Mouse (Mus musculus): Measurements from ENCODE around the gene Prmt1. TPM values are rescaled to one million over a fixed set of nuclear protein-coding genes. Genes with fewer than 3 reads are reported as not detected.
A peak's percentile ranks its signal among the peaks of the same experiment; 100 is the strongest.

Prmt1 gene
- total RNA-seq, 2 experiments from 2014 or later, result 143 to 150 TPM

DNA sequence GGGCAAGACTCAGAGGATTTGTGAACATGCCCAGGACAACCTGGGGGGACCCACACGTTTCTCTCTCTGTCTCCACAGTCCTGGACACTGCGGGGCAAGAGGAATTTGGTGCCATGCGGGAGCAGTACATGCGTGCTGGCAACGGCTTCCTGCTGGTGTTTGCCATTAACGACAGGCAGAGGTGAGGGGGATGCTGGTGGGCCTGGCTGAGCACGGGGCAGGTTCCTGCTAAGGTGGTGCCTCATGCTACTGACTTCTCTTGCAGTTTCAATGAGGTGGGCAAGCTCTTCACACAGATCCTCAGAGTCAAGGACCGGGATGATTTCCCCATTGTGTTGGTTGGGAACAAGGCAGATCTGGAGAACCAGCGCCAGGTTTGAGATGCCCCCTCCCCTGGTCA, 33.9 kb upstream of the Prmt1 start:
- intact Hi-C loops (cut with DNase I), result no loop called here
- no peak overlapping the region for H3K4me3 ChIP-seq
- no peak for TF ChIP-seq CTCF (IDR thresholded peaks at IDR 0.05)

DNA sequence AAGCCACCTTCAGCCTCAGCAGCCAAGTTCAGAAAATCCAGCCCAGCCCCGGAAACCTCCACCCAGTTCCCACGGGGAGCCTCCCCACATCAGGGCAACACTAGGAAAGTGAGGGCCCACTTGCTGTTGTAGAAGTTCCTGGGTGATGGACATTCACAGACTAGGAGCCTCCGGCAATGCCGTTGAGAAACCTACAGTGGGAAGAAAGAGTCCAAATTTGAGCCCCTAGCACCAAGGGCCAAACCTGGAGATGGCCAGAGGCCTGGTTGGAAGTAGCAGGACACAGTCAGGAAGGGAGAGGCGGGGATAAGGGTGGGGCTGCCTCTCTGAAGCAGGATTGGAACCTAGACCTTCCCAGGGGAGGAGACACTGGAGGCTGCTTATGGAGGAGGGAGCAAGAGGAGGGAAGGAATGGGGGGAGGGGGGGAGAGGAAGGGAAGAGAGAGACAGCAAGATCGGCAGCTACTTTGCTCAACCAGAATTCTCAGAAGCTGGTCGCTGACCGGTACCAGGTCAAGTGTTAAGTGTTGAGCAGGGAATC, 32.7 kb upstream of the Prmt1 start:
- Histone ChIP-seq H3K27ac (peak overlapping the region; percentile 82), H3K4me3 (peak overlapping the region; percentile 69)
- no peak for TF ChIP-seq CTCF (IDR thresholded peaks at IDR 0.05)
- no peak for DNase-seq (ENCODE audit: extremely low spot score in 1 of 2, low spot score in 2 of 2)
- intact Hi-C loops (cut with DNase I), result no loop called here

More for the DNA sequence above, 33.9 kb upstream of the Prmt1 start:
- no peak overlapping the region for H3K27ac ChIP-seq
- DNase-seq (ENCODE audit: extremely low spot score in 1 of 2, low spot score in 2 of 2), result no peak

DNA sequence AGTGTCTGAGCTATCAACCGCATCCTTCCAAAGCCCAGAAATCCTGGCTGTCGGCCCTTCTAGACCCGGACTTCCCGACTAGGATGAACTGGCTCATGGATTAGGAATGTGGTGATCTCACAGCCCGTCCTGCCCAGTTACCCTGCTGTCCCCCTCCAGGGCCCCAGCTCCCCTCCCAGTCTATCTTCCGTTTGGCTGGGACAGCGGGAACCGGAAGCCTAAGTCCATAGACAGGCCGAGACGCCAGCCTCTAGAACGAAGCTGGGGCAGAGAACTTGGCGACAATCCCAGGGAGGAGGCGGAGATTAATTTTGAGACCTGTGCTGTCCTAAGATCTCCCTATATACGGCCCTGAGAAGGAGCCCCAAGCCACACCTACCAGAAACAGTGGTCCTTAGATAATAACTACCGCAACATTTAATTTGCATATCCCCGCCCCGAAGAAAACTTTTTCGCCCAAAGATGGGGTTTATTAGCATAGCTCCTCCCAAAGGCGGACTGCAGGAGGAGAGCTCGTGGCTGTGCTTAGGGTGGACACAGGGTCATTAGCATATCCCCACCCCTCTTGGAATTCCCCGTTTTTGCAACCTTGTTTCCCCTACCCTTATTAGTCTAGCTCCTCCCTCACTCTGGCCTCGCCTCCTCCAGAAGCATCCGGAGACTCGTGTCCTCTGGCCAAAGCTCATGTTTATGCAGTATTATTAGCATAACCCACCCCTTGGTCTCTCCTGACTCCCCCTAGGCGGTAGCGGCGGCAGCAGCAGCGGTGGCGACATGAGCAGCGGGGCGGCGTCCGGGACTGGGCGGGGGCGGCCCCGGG, 31.1 kb upstream of the Prmt1 start, which contains the start of gene Rras:
Gene Rras (plus strand): TSS at position 720 of the 820 bp plus-strand sequence.
- H3K27ac ChIP-seq, result peak within 1 kb of the TSS; percentile 89
- DNase-seq (ENCODE audit: extremely low spot score in 1 of 2, low spot score in 2 of 2), result peak; percentile 68 to 82
- H3K4me3 ChIP-seq, result peak within 1 kb of the TSS; percentile 69
- intact Hi-C loops (cut with DNase I), result loop anchor here (2.0 kb wide), 1 partner anchor 35 kb away; the partner anchor contains the start of gene Prr12
- peak; percentile 6 for TF ChIP-seq CTCF (IDR thresholded peaks at IDR 0.05)

DNA sequence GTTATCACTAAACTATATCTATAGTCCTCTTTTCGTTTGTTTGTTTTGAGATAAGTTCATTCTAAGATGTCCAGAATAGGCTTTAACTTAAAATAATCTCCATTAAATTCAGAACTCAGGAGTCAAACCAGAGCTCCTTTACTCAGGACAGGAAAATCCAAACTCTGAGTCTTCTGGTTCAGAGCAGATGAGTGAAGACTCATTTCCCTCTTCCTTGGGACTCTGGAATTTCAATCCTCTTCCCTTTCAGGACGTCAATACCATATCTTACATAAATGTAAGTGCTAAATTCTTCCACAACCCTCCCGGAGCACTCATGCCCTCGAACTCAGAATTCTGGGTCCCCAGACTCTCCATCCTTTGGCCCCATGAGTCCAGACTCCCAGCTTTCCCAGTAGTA, 30.4 kb upstream of the Prmt1 start:
- Histone ChIP-seq H3K27ac (peak overlapping the region; percentile 89), H3K4me3 (peak overlapping the region; percentile 69)
- TF ChIP-seq CTCF (IDR thresholded peaks at IDR 0.05), result no peak
- intact Hi-C loops (cut with DNase I), result loop anchor here (2.0 kb wide), 1 partner anchor 36 kb away; the partner anchor contains the start of gene Prr12
- DNase-seq (ENCODE audit: extremely low spot score in 1 of 2, low spot score in 2 of 2), result no peak

DNA sequence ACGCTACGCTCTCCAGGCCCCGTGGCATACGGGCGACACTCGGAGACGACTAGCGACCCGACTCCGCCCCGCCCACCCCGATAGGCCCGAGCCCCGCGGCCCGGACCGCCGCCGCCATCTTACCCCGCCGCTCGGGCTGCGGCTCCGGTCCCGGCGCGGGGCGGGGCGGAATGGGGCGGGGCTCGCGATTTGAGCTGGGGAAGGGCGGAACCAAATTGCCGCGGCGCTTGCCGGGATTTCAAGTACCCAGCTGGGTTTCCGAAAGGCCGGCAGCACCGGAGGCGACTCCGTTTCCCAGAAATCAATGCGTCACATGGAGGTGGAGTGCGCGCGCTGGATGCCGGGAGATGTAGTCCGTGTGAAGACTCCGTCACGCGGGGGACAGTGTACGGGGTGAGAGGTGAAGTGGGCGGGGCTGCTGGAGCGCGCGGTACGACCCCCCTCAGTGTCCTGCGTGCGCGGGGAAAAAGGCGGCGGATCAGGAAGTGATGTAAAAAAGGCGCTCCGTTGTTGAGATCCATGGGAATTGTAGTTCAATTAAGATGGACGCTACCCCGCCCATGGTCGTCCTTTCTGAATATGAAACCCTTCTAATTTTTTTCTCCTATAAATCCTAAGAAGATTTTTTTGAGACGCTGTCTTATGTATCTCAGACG, 29.7 kb upstream of the Prmt1 start, which contains the start of gene Scaf1:
Gene Scaf1 (minus strand): TSS at position 407 of the 656 bp plus-strand sequence.
- peak; percentile 99 to 100 for DNase-seq (ENCODE audit: extremely low spot score in 1 of 2, low spot score in 2 of 2)
- Histone ChIP-seq H3K4me3 (peak within 1 kb of the TSS; percentile 69), H3K27ac (peak within 1 kb of the TSS; percentile 89)
- no peak for TF ChIP-seq CTCF (IDR thresholded peaks at IDR 0.05)
- intact Hi-C loops (cut with DNase I), result loop anchor here (2.0 kb wide), 2 partner anchors 17 to 37 kb away; partner anchors contain the start of genes Bcl2l12 and Prr12

DNA sequence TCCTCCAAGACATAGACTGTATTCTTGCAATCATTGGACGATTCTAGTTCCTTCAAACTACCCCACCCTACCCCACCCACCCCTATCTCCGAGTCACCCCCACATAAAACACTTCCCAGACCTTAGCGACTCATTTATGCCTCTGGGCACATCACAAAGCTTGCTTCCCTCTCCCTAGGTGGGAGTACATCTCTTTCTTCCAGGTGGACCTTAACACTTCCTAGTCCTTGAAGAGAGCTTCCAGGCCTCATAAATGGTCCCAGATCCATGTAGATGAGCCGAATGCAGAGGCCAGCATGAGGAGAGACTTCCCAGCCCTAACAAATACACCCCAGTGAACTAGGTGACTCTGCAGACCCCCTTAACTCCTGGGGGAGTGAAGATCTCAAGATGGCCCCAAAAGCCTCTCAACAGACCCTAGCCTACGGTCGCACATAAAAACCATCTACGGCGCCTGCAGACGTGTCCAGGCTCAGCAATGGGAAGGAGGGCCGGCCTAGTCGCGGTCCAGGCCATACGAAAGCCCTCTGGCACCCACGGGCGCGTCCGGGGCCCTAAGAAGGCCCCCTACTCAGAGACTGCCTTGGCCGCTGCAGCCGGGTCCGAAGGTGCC, 29.1 kb upstream of the Prmt1 start:
- no peak for DNase-seq (ENCODE audit: extremely low spot score in 1 of 2, low spot score in 2 of 2)
- TF ChIP-seq CTCF (IDR thresholded peaks at IDR 0.05), result no peak
- Histone ChIP-seq H3K27ac (peak overlapping the region; percentile 84), H3K4me3 (peak overlapping the region; percentile 69)
- intact Hi-C loops (cut with DNase I), result loop anchor here (2.0 kb wide), 1 partner anchor 17 kb away; the partner anchor contains the start of gene Bcl2l12

DNA sequence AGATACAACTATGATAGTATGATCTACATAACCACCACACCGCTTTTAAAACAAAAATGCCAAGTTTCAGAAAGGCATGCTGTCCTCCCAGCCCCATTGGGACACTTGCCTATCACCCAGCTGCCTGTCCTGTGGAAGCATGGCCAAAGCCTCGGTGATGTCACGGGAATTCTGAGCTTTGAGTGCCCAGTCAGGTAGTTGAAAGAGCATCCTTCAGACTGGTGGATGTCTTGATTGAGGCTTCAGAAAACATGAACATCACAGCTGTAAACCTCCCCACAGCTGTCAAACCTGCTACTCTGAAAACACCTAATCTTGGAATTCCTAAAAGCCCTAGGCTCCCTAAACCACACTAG, 27.7 kb upstream of the Prmt1 start:
- DNase-seq (ENCODE audit: extremely low spot score in 1 of 2, low spot score in 2 of 2), result no peak
- TF ChIP-seq CTCF (IDR thresholded peaks at IDR 0.05), result no peak
- intact Hi-C loops (cut with DNase I), result loop anchor here (2.0 kb wide), 1 partner anchor 15 kb away; the partner anchor contains the start of gene Bcl2l12
- H3K27ac ChIP-seq, result no peak overlapping the region
- no peak overlapping the region for H3K4me3 ChIP-seq

DNA sequence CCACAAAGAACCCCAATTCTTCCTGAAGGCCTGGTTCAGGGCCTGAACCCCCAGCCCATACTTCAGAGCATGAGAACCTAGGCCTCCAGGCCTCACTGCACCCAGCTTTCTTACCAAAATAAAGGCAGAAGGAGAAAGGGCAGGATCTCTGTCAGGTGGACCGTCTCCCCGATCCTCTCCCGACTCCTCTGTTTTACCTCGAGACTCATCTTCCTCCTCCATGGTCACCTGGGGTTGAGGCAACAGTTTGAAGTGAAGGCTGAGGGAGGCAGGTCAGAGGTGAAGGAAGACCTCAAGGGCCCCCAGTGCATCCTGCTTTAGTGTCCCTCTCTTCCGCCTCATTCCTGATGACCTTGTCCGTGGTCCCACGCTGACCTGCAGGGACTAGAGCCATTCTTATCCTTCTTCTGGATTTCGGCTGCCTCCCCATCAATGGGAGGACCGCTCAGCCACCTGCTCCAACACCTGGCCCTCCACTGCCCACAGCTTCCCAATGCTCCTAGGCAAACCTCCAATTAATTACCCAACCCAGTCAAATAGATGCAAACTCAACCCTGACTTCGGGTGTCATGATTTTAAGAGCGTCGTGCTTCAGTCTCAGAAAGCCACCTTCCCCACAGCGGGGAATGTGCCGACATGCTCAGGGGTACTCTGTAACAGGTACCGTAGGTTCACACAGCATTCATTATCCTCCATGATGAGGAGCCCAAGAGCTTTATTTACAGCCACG, 27.2 kb upstream of the Prmt1 start:
- TF ChIP-seq CTCF (IDR thresholded peaks at IDR 0.05), result no peak
- intact Hi-C loops (cut with DNase I), result loop anchor here (2.0 kb wide), 1 partner anchor 15 kb away; the partner anchor contains the start of gene Bcl2l12
- Histone ChIP-seq H3K4me3 (no peak overlapping the region), H3K27ac (no peak overlapping the region)
- no peak for DNase-seq (ENCODE audit: extremely low spot score in 1 of 2, low spot score in 2 of 2)

DNA sequence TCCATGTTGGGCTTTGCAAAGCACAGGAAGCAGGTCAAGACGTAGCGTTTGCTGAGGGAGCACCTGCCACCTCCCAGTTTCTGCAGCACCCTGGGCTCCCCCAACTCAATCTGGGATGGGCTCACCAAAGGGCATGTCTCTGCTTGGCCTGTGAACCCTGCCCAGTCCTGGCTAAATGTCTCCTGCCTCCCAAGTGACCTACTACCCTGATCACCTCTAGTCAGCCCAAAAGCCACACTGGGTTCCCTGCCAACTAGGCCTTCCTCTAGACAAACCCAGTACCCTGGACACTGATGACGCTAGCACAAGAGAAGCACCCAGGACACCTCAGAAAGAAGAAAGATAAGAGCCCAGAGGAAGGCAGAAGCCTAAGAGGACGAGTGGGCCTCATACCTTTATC, 26.5 kb upstream of the Prmt1 start:
- intact Hi-C loops (cut with DNase I), result no loop called here

DNA sequence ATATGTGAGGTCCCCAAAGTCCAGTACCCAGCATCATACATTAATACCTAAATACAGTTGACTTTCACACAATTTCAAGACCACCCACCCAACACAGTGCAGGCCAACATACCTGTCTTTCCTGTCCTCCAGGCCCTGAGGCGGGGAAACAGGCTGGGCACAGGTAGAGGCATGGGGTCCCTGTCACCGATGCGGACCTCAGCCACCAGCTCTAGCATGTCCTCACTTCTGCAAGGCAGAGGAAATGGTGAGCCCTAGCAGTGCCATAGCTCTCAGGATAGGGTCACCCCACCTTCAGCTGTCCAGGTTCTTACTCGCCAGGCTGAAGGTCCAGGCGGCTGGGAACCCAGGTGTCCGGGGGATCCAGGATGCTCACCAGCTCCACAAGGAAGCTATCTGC, 25.6 kb upstream of the Prmt1 start:
- intact Hi-C loops (cut with DNase I), result no loop called here
- Histone ChIP-seq H3K4me3 (no peak overlapping the region), H3K27ac (no peak overlapping the region)
- no peak for TF ChIP-seq CTCF (IDR thresholded peaks at IDR 0.05)
- no peak for DNase-seq (ENCODE audit: extremely low spot score in 1 of 2, low spot score in 2 of 2)

More for the DNA sequence above, 26.5 kb upstream of the Prmt1 start:
- DNase-seq (ENCODE audit: extremely low spot score in 1 of 2, low spot score in 2 of 2), result no peak
- TF ChIP-seq CTCF (IDR thresholded peaks at IDR 0.05), result no peak
- Histone ChIP-seq H3K27ac (no peak overlapping the region), H3K4me3 (no peak overlapping the region)

DNA sequence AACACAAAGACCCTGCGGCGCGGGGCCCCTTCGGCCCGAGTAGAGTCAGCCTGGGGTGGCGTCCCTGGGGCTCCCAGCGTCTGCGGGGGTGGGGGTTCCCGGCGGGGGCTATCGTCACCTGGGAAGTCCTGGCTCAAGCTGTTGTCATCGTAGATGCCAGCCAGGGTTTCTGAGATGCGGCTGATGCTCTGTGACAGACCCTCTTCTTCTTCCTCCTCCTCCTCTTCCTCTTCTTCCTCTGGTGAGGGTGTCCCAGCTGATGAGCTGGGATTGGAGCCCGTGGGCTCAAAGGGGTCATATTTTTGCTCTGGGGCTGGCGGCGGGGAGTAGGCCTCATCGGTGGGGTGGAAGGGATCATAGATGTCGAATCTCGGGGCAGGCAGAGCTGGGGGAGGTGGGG, 22.0 kb upstream of the Prmt1 start:
- DNase-seq (ENCODE audit: extremely low spot score in 1 of 2, low spot score in 2 of 2), result no peak
- intact Hi-C loops (cut with DNase I), result no loop called here
- TF ChIP-seq CTCF (IDR thresholded peaks at IDR 0.05), result no peak

More for the DNA sequence above, 22.0 kb upstream of the Prmt1 start:
- Histone ChIP-seq H3K27ac (no peak overlapping the region), H3K4me3 (no peak overlapping the region)
